Mouse (Mus musculus): ENCODE measurements around the gene Stk4. TPM values are rescaled to one million over a fixed set of nuclear protein-coding genes. Genes with fewer than 3 reads are reported as not detected.

Gene Stk4
- polyA plus RNA-seq, 1 experiment from 2014 or later, result 24.0 TPM

DNA sequence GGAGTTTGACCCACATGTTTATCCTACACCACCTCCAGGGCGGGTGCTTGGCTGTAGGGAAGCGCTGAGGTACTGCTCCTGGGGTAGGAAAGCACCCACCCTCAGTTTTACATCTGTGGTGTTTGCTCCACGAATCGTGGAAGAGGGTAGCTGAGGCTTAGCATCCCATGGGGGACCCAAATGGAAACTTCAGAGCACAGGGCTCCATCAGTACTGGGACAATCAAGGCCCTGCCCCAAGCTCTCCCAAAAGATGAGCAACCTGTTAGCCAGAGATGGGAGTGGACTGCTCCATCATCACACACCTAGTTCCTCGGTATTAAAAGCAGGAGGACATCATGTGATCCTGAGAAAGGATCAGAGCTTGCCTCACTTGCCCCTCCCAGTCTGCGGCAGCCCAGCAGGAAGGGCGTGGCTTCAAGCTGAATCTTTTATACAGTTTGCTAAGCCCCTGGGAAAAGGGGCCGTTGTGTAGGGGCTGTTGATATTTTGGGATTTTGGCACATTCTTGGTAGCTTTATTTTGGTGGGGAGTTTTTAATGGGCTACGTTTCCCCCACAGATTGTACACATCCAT is 114.1 kb downstream of the Stk4 start:
- Histone ChIP-seq H3K4me3 (no peak overlapping the region), H3K27ac (no peak overlapping the region), H3K27me3 (peaks cover 4% of the 10 kb centered on the region; the same call in 1 of the 2 replicates), H3K9ac (no peak overlapping the region), H3K4me1 (replicated peaks) (no peaks in the 10 kb centered on the region), H3K36me3 (no peaks in the 10 kb centered on the region), H3K9me3 (no peaks in the 10 kb centered on the region), H3K4me2 (no peak overlapping the region)
- 46% methylated on average over 9 of the region's 9 CpGs for WGBS
- ATAC-seq (ENCODE audit: low FRiP score), result no peak

DNA sequence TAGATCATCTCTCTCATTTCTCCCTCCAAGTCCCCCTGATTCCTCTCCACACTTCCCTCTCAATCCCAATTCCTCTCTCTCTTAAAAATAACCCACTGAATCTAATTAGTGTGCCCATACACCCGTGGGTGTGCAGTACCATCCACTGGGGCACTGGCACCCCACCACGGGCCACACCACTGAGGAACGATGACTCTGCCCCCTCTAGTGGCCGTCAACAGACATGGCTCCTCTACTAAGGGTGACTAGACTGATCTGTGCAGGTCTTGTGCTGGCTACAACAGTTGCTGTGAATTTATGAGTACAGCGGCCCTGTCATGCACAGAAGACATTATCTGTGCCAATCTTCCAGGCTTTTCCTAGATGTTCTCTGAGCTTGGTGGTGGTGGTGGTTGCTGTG is 118.6 kb downstream of the Stk4 start:
- ATAC-seq (ENCODE audit: low FRiP score), result no peak
- Histone ChIP-seq H3K9me3 (no peaks in the 10 kb centered on the region), H3K27ac (no peak overlapping the region), H3K36me3 (no peaks in the 10 kb centered on the region), H3K27me3 (no peaks in the 10 kb centered on the region), H3K4me2 (no peak overlapping the region), H3K4me1 (replicated peaks) (no peaks in the 10 kb centered on the region), H3K9ac (no peak overlapping the region), H3K4me3 (no peak overlapping the region)
- WGBS, result 34% methylated on average over 5 of the region's 5 CpGs

DNA sequence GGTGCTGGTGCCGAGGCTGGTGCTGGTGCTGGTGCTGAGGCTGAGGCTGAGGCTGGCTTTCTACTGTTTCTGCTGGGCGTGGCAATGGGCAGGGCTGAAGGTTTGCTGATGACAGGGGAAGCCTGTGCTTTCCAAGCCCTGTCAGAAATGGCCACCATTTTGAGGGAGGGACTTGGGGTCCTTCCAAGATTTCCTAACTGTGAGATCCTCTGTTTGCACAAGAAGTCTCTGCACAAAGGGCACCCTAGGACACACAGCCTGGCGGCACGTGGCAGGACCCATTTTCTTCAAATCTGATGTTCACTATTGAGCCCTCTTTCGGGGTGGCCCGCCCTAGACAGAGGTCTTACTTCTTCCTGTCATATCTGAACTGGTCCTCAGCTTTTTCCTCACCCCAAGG is 120.5 kb downstream of the Stk4 start, which contains the start of gene Wfdc12:
Wfdc12 (minus strand) TSS at position 33 of the 400 bp plus-strand sequence.
- H3K4me3 ChIP-seq, result no peak within 1 kb of the TSS
- H3K9ac ChIP-seq, result no peak within 1 kb of the TSS
- no peak within 1 kb of the TSS for H3K27ac ChIP-seq
- no peaks in the 10 kb centered on the region for H3K27me3 ChIP-seq
- WGBS, result 81% methylated on average over 6 of the region's 6 CpGs
- H3K36me3 ChIP-seq, result no peaks in the 10 kb centered on the region
- no peak within 1 kb of the TSS for H3K4me2 ChIP-seq
- no peaks in the 10 kb centered on the region for H3K4me1 ChIP-seq (replicated peaks)
- no peaks in the 10 kb centered on the region for H3K9me3 ChIP-seq
- no peak for ATAC-seq (ENCODE audit: low FRiP score)

DNA sequence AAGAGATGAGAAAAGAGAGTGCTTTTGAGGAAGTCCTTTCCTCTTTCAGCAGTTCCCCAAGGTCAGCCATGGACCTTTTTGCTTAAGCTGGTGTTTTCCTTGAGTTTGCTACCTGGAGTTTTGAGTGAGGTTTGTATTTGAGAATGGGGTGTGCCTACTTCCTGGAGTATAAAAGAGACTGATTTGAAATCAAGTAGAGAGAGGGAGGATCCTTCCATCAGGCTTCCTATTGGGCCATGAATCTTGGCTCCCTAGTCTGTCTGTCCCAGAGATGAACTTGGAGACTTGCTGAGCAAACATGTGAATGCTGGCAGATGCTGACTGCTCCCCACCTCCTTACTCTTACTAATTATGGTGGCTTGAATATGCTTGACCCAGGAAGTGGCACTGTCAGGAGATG is 122.2 kb downstream of the Stk4 start:
- Histone ChIP-seq H3K9ac (no peak overlapping the region), H3K4me2 (no peak overlapping the region), H3K4me3 (no peak overlapping the region), H3K36me3 (no peaks in the 10 kb centered on the region), H3K27me3 (no peaks in the 10 kb centered on the region), H3K27ac (no peak overlapping the region), H3K4me1 (replicated peaks) (no peaks in the 10 kb centered on the region), H3K9me3 (no peaks in the 10 kb centered on the region)
- no peak for ATAC-seq (ENCODE audit: low FRiP score)

DNA sequence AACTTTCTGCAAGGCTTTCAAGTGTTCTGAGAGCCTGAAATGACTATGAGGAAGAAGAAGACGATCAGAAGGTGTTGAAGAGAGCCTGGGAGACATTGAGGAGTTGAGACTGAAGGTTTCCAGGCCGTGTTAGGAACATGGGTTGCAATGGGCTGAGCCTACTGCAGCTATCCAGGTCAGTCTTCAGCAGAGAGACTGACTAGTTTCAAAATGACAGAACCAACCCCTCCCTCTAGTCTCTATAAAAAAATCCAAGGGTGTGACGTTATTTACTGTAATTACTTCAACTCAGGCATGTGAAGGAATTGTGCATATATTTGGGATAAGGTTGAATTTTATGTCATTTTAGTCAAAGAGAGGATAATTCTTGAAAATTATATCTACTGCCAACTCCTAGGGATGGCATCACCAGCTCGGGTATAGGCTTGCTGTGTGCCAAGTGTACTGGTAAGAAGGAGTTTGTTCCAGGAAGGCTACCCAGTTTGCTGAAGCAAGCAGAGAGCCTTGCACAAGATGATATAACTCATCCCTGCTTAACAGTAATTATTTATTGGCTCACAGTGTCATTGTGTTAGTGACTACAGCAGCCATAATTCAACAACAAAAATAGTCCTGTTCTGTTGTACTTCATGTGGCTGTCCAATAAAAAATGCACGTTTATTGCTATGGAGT is 125.0 kb downstream of the Stk4 start:
- Histone ChIP-seq H3K9ac (no peak overlapping the region), H3K4me3 (no peak overlapping the region), H3K36me3 (no peaks in the 10 kb centered on the region), H3K27ac (no peak overlapping the region), H3K27me3 (no peaks in the 10 kb centered on the region), H3K9me3 (no peaks in the 10 kb centered on the region), H3K4me2 (no peak overlapping the region), H3K4me1 (replicated peaks) (no peaks in the 10 kb centered on the region)
- ATAC-seq (ENCODE audit: low FRiP score), result no peak
- 86% methylated on average over 5 of the region's 5 CpGs for WGBS

DNA sequence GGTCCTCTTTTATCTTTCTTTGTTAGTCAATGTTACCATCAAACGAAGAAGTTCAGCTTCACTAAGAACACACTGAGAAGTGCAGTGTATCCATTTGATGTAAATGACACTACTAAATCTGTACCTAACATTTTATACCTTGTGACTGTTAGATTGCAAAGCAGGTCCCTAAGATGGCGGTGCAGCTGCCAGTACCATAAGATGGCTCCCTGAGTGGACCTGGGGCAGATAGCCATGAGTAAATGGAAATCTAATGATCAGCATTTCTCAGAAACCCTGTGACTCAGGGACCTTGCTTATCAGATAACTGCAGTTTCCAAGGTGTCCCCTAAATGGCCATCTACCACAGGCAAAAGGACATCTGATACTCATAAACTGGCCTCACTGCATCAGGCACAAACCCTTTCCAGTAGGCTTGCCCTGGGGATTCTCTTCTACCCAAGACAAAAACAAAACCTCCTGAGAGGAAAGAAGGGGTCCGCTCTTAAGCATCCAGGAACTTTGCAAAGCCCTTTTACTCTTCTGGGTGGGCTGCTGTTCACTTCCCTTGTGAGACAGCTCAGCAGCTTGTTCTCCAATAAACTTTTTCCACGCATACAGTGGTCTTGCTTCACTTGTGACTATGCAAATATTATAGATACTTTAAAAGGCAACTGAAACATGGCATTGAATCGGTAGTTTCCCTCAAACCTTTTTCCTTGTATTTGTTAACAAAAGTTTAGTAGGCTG is 126.0 kb downstream of the Stk4 start:
- Histone ChIP-seq H3K4me2 (no peak overlapping the region), H3K4me3 (no peak overlapping the region), H3K9ac (no peak overlapping the region), H3K36me3 (no peaks in the 10 kb centered on the region), H3K4me1 (replicated peaks) (no peaks in the 10 kb centered on the region), H3K27me3 (no peaks in the 10 kb centered on the region), H3K27ac (no peak overlapping the region), H3K9me3 (no peaks in the 10 kb centered on the region)
- 90% methylated on average over 5 of the region's 5 CpGs for WGBS
- ATAC-seq (ENCODE audit: low FRiP score), result no peak

DNA sequence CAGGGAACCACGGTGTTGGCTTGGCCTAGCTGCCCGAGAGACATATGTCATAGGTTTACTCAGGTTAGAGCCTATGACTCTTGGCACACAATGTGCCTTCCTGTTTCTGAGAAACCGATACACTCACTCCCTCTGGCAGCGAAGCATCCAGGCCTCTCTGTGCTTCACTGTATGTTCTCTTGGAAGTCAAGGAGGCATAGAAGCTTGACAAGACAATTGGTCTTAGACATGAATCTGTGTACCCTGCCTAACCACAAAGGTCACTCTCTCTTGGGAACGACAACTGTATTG is 126.5 kb downstream of the Stk4 start:
- no peak for ATAC-seq (ENCODE audit: low FRiP score)
- no peak overlapping the region for H3K9ac ChIP-seq
- H3K4me2 ChIP-seq, result no peak overlapping the region
- no peak overlapping the region for H3K4me3 ChIP-seq
- no peaks in the 10 kb centered on the region for H3K9me3 ChIP-seq
- H3K27ac ChIP-seq, result no peak overlapping the region
- H3K36me3 ChIP-seq, result no peaks in the 10 kb centered on the region
- WGBS, result 88% methylated on average over 5 of the region's 5 CpGs
- no peaks in the 10 kb centered on the region for H3K27me3 ChIP-seq
- H3K4me1 ChIP-seq (replicated peaks), result no peaks in the 10 kb centered on the region

DNA sequence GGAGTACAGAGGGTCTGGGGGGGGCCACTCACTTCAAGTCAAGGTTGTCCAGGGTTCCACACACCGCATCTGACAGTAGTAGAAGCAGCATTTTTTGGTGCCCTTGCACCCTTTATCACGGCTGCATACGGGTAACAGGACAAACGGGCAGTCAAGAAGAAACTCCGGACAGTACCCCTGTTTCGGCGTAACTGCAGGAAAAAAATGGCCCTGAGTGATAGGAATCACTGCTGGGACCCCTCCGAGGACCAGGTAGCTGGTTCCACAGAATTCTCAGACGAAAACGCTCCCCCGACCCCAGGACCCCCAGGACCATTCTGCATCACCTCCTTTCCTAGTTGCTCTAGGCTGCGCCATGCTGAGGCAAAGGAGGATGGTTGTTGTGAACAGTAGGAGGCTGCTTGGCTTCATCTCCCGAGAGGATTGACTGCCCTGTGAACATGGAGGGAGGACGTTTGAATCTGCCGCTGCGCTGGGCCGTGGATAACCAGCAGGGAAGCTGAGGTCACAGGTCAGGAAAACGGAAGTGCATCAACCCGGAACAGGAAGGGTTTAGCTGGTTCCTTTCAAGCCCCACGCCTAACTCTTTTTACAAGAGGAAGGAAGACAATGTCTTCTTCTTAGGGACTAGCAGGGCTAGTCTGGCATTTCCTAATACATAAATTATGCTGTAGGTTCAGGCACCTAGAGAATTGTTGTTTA is 129.7 kb downstream of the Stk4 start, which contains the start of gene Wfdc15a:
Wfdc15a (minus strand) TSS at position 505 of the 702 bp plus-strand sequence.
- H3K9ac ChIP-seq, result no peak within 1 kb of the TSS
- ATAC-seq (ENCODE audit: low FRiP score), result no peak
- H3K4me2 ChIP-seq, result no peak within 1 kb of the TSS
- H3K27me3 ChIP-seq, result no peaks in the 10 kb centered on the region
- no peak within 1 kb of the TSS for H3K27ac ChIP-seq
- H3K4me3 ChIP-seq, result no peak within 1 kb of the TSS
- H3K36me3 ChIP-seq, result no peaks in the 10 kb centered on the region
- no peaks in the 10 kb centered on the region for H3K4me1 ChIP-seq (replicated peaks)
- WGBS, result 78% methylated on average over 20 of the region's 20 CpGs
- no peaks in the 10 kb centered on the region for H3K9me3 ChIP-seq

Other genes with a start within 250 kb of the Stk4 start
- gene Ccn5, start 249.5 kb upstream of the Stk4 start, polyA plus RNA-seq (2015; fragmentation: Nextera tagmentation; extraction: Ambion mirVana), result 0.13 and 0.22 TPM in 2 replicates
- not detected in 2 replicates for gene Kcnk15, start 216.7 kb upstream of the Stk4 start, polyA plus RNA-seq (2015; fragmentation: Nextera tagmentation; extraction: Ambion mirVana)
- gene Rims4, start 151.6 kb upstream of the Stk4 start, polyA plus RNA-seq (2015; fragmentation: Nextera tagmentation; extraction: Ambion mirVana), result 9.7 TPM in 2 replicates
- gene Ywhab, start 75.4 kb upstream of the Stk4 start, polyA plus RNA-seq (2015; fragmentation: Nextera tagmentation; extraction: Ambion mirVana), result 434 and 443 TPM in 2 replicates
- gene Pabpc1l, start 44.9 kb upstream of the Stk4 start, polyA plus RNA-seq (2015; fragmentation: Nextera tagmentation; extraction: Ambion mirVana), result 0.44 and 2.2 TPM in 2 replicates
- gene Tomm34, start 847 bp downstream of the Stk4 start, polyA plus RNA-seq (2015; fragmentation: Nextera tagmentation; extraction: Ambion mirVana), result 47.1 and 49.5 TPM in 2 replicates
- gene Kcns1, start 100.8 kb downstream of the Stk4 start, polyA plus RNA-seq (2015; fragmentation: Nextera tagmentation; extraction: Ambion mirVana), result 0.17 and 0.41 TPM in 2 replicates
- not detected in 2 replicates for gene Wfdc5, start 112.4 kb downstream of the Stk4 start, polyA plus RNA-seq (2015; fragmentation: Nextera tagmentation; extraction: Ambion mirVana)
- not detected in 2 replicates for gene Wfdc12, start 120.3 kb downstream of the Stk4 start, polyA plus RNA-seq (2015; fragmentation: Nextera tagmentation; extraction: Ambion mirVana)
- not detected in 2 replicates for gene Wfdc15a, start 129.8 kb downstream of the Stk4 start, polyA plus RNA-seq (2015; fragmentation: Nextera tagmentation; extraction: Ambion mirVana)
- not detected in 2 replicates for gene Wfdc15b, start 151.3 kb downstream of the Stk4 start, polyA plus RNA-seq (2015; fragmentation: Nextera tagmentation; extraction: Ambion mirVana)
- not detected in 2 replicates for gene Svs2, start 168.1 kb downstream of the Stk4 start, polyA plus RNA-seq (2015; fragmentation: Nextera tagmentation; extraction: Ambion mirVana)
- gene Svs3b, start 186.3 kb downstream of the Stk4 start, polyA plus RNA-seq (2015; fragmentation: Nextera tagmentation; extraction: Ambion mirVana), result not detected in 2 replicates
- not detected in 2 replicates for gene Svs4, start 208.1 kb downstream of the Stk4 start, polyA plus RNA-seq (2015; fragmentation: Nextera tagmentation; extraction: Ambion mirVana)
- not detected in 2 replicates for gene Svs3a, start 218.9 kb downstream of the Stk4 start, polyA plus RNA-seq (2015; fragmentation: Nextera tagmentation; extraction: Ambion mirVana)
- gene Svs6, start 246.4 kb downstream of the Stk4 start, polyA plus RNA-seq (2015; fragmentation: Nextera tagmentation; extraction: Ambion mirVana), result not detected in 2 replicates

All from hindbrain, embryonic 13.5 days (tissue).